Mouse (Mus musculus): ENCODE data around the gene Ppp1r9a.
"Not testable (repeated sequence)": the region's sequence is repeated elsewhere in the genome, so short reads cannot be mapped to it uniquely, and the experiment has no call there.

The Ppp1r9a gene

GRCm38 (mm10) chr6:4902674-4903324 is at the start of gene Ppp1r9a:
Gene Ppp1r9a (plus strand): TSS chr6:4902917.
- peak; percentile 53 for DNase-seq (ENCODE audit: low spot score)

DNA sequence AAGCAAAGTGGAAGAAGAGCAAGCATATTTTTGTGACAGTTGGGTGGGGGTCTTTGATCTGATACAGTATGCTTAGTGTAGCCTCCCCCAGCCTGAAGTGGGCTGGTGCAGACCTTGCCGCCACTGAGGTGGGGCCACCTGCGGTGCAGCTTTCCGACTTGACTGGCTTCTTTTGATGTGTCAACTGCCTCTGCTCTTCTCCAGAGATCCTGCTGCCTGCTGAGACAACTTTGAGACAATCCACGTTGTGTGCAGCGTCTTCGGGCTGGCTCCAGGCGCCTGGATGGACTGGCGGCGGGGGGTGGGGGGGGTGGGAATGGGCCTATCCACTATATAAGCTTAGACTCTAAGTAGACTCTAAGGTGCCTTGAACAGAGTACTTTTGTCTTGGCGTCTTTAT is 47.5 kb upstream of the Ppp1r9a start:
- no peak for DNase-seq (ENCODE audit: low spot score)

GRCm38 (mm10) chr6:4856919-4857318 is 45.8 kb upstream of the Ppp1r9a start:
- no peak for DNase-seq (ENCODE audit: low spot score)

DNA sequence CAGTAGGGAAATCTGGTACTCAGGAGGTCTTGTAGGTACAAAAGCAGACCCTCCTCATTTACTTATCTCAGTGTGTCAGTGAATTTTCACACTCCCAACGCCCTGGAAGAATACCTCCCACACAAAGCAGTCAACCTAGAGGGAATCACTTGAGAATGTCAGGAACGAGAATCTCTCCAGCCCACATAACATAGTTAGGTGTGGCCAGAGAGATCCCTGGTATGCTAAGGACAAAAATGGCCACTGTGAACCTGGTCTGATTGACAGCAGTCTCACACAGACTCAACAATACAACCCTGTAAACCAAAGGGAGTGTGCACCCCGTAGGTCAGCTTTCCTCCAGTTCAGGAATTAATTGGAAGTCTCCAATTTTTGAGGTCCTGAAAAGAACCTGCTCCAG is 18.4 kb upstream of the Ppp1r9a start:
- no peak for DNase-seq (ENCODE audit: low spot score)

GRCm38 (mm10) chr6:4889544-4889943 is 13.2 kb upstream of the Ppp1r9a start:
- DNase-seq (ENCODE audit: low spot score), result no peak

DNA sequence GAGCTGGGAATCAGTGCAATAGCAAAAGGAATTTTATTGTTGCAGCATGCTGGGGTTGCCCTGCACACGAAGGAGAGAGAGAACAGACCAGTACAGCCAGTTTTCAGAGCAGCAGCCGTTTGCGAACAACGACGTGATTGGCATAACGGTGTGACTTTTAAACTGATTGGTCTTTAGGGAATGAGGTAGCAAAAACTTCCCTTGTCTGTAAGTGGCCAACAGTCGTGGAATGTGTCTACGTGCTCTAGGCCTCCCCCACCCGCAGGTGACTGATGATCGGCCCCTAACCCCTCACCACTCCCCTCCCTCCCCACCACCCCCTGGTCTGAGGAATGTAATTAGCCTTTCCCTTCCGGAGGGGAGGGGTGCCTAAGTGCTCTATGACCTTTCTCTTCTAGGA is 10.3 kb upstream of the Ppp1r9a start:
- no peak for DNase-seq (ENCODE audit: low spot score)

- not testable (repeated sequence) for DNase-seq (ENCODE audit: low spot score)
Observed at GRCm38 (mm10) chr6:4893312-4893711, 9.4 kb upstream of the Ppp1r9a start.

DNA sequence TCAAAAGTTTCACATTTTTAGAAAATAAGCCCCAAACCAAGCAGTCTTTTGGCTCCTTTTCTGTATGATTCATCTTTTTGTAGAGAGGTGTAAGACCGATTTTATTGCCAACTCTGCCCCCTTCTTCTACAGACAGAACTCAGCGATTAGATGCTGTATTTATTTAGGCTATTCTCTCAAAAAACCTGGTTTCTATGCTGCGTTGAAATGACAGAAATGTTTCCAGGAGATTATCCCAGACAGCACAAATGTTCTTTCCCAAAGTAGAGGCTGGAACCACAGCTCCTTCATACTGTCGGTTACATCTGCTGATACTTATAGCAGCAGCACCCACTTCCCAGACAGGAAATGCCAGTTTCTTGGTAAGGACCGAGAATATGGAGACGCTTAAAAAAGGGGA is 2.8 kb upstream of the Ppp1r9a start:
- no peak for DNase-seq (ENCODE audit: low spot score)

GRCm38 (mm10) chr6:4903325-4904054 is 773 bp downstream of the Ppp1r9a start:
- peak; percentile 19 for DNase-seq (ENCODE audit: low spot score)

DNA sequence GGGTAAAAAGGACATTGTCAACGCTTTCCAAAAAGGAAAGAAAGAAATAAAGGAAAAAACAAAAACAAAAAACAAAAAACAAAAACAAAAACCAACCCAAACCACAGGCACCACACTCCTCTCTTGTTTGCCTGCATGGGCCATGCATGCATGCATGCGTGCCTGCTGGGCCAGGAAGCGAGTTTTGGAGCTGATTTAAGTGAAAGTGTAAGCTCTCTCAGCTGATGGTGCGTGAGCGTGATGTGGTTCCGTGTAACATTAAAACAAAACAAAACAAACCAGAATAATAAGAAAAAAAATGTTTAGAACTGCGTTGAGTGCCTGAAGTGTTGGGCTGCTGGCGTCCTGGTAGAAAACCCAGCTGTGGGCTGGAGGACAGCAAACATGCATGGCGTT is 1.3 kb downstream of the Ppp1r9a start:
- DNase-seq (ENCODE audit: low spot score), result no peak

DNA sequence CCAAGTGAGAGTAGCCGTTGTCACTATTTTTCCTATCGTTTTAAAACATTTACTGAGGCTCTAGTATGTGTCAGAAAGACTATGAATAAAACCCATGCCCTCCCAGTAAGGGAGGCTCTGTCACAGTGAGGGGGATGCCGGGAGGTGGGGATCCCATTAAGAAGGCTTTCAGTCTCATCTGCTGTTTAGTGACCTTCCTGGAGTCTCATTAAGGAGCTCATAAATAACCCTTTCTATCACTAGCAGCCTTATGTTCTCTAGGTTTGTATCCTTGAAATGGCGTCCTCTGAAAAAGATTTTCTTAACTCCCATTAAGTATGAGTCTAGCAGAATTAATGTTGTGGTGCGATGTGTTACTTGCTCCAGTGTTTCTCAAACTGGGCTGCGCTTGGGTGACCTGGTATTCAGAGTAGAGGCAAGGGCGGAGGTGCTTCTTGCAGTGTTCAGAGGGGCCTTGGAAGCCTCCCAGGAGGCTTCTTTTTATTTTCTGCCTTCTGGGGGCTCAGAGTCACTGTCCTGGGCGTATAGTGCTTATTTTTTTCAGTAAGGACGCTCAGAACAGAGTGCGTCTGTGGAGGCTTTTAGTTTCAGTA is 7.4 kb downstream of the Ppp1r9a start:
- DNase-seq (ENCODE audit: low spot score), result no peak

- no peak for DNase-seq (ENCODE audit: low spot score)
Observed at GRCm38 (mm10) chr6:4918470-4918869, 15.8 kb downstream of the Ppp1r9a start.

- not testable (repeated sequence) for DNase-seq (ENCODE audit: low spot score)
Observed at GRCm38 (mm10) chr6:4923791-4924190, 21.1 kb downstream of the Ppp1r9a start.

- DNase-seq (ENCODE audit: low spot score), result peak; percentile 50
Observed at GRCm38 (mm10) chr6:4925966-4926687, 23.4 kb downstream of the Ppp1r9a start.

- DNase-seq (ENCODE audit: low spot score), result no peak
Observed at GRCm38 (mm10) chr6:4930321-4930720, 27.6 kb downstream of the Ppp1r9a start.

DNA sequence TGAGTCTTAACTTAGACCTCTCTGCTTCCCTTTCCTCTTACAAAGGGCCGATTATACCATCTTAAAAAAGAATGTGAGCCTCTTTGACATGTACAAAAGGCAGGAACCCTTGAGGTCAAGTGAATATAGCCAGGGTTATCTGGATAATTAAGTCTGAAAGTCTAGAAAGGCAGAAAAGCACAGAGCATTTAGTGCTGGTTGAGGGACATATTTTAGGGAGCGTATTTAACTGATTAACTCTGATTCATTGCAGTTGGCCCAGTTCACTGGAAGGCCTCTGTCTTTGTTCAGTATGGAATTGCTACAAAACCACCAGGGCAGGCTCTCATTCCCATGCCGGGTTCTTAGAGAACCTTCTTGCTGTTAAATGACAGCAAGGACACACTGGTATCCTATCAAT is 36.2 kb downstream of the Ppp1r9a start:
- DNase-seq (ENCODE audit: low spot score), result no peak

DNA sequence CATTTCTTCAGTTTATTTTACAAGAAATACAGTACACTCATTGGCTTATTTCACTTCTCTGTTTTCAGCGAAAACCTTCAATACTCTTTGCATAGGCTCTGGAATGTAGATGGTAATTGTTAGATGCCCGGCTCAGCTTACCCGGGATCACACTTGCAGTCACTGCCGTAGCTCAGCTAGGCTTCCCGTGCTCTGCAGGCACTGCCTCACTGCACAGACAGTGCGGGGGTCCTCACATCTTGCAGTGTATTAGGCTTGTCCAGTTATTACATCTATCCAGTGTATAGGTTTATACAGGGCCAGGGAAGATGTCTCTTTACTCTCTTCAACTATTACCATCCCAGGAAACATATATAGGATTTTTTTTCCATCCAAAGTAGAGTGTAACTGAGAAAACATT is 37.4 kb downstream of the Ppp1r9a start:
- DNase-seq (ENCODE audit: low spot score), result no peak

DNA sequence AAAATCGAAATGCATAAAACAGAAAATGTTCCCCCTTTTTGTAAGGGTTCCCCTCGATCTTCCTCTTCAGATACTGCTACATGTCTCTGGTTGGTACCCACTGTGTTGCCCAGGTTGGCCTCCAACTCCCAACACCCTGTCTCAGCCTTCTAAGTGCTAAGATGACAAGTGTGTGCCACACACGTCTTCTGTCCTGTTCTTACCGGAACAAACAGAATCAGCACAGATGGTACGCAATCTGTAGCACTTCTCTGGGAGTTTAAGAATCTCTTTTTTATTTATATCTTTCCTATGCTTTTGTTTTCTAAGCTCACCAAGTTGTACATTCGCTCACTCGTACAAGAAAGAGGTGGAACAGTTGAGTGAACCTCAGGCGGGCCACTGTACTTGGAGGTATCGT is 37.9 kb downstream of the Ppp1r9a start:
- DNase-seq (ENCODE audit: low spot score), result no peak

GRCm38 (mm10) chr6:4943821-4944220 is 41.1 kb downstream of the Ppp1r9a start:
- DNase-seq (ENCODE audit: low spot score), result no peak

- DNase-seq (ENCODE audit: low spot score), result no peak
Observed at GRCm38 (mm10) chr6:4948056-4948455, 45.3 kb downstream of the Ppp1r9a start.

GRCm38 (mm10) chr6:4949701-4950100 is 47.0 kb downstream of the Ppp1r9a start:
- DNase-seq (ENCODE audit: low spot score), result no peak

GRCm38 (mm10) chr6:4953028-4953719 is 50.5 kb downstream of the Ppp1r9a start:
- no peak for DNase-seq (ENCODE audit: low spot score)
